Mouse (Mus musculus) limb, embryonic 15.5 days (tissue): ENCODE measurements around the gene Fam221a. TPM values are rescaled to one million over a fixed set of nuclear protein-coding genes. Genes with fewer than 3 reads are reported as not detected.

Experiments used
- ATAC-seq: fragments of 200-750 bp; cut with Nextera tagmentation; 2 replicates; pipeline ENCODE4 v1.8.0; 2017; ENCODE audit warnings: low read depth, moderate TSS enrichment; ENCODE audit not compliant: insufficient number of reproducible peaks, low FRiP score, low TSS enrichment
- H3K27ac ChIP-seq: fragments of 300-500 bp; sonication (generic); 2 replicates; pipeline ENCODE4 v1.5.1; 2015; ENCODE audit warnings: moderate library complexity, mild to moderate bottlenecking, inconsistent platforms
- H3K27me3 ChIP-seq: fragments of 300-500 bp; sonication (generic); 2 replicates; pipeline ENCODE4 v1.6.1; 2015; ENCODE audit warnings: inconsistent platforms
- H3K36me3 ChIP-seq: fragments of 300-500 bp; sonication (generic); 2 replicates; pipeline ENCODE4 v1.6.1; 2015; ENCODE audit warnings: inconsistent platforms
- H3K4me1 ChIP-seq: fragments of 300-500 bp; sonication (generic); 2 replicates; pipeline ENCODE4 v1.6.1; 2015; ENCODE audit warnings: inconsistent platforms
- H3K4me2 ChIP-seq: fragments of 300-500 bp; sonication (generic); 2 replicates; pipeline ENCODE4 v1.6.1; 2015; ENCODE audit warnings: mild to moderate bottlenecking, inconsistent platforms
- H3K4me3 ChIP-seq: fragments of 300-500 bp; sonication (generic); 2 replicates; pipeline ENCODE4 v1.5.1; 2015; ENCODE audit warnings: mild to moderate bottlenecking, inconsistent platforms
- H3K9ac ChIP-seq: fragments of 300-500 bp; sonication (generic); 2 replicates; pipeline ENCODE4 v1.6.1; 2015; ENCODE audit warnings: inconsistent platforms
- H3K9me3 ChIP-seq: fragments of 300-500 bp; sonication (generic); 2 replicates; pipeline ENCODE4 v1.6.1; 2016; ENCODE audit warnings: inconsistent platforms
- WGBS: fragments of 180-500 bp; shearing (Covaris S2); methylation state at CpG from one replicate; pipeline ENCODE4 v1.1.7; 2015; 5-methylcytosine and 5-hydroxymethylcytosine counted together
- polyA plus RNA-seq: library from polyadenylated mRNA; unstranded; fragments of >200 nt; fragmentation: Nextera tagmentation; extraction: Ambion mirVana; gene quantifications from 2 replicates; pipeline ENCODE4 v1.2.1, GENCODE M21; 2015

Gene Fam221a
- polyA plus RNA-seq, 1 experiment from 2014 or later = 6.3 TPM

DNA sequence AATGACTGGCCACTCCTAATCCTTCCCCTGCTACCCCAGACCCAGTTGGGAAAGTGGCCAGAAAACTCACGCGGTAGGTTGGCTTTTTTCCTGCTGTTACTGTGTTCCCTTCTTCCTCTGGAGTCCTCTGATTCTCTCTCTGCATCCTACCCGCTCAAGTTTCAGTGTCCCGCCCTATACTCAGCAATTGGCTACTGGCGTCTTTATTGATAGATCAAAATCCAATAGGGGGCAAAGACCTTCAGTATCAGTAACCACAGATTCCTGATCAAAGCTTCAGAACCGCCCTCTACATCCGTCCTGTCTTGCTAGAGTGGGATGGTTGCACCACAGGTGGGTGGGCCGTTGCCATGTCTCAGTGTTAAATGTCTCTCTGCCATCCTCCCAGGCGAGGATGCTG lies 29.0 kb upstream of the Fam221a start:
- Histone ChIP-seq H3K4me3 (no peak overlapping the region), H3K27me3 (no peaks in the 10 kb centered on the region), H3K4me1 (0 out of 2 replicates have a peak, but pooled peaks cover 7% of the 10 kb centered on the region), H3K9ac (no peak overlapping the region), H3K27ac (no peak overlapping the region), H3K4me2 (peak overlapping the region; percentile 14; the same call in 1 of the 2 replicates), H3K36me3 (peaks cover 9% of the 10 kb centered on the region), H3K9me3 (no peaks in the 10 kb centered on the region)
- ATAC-seq = no peak; the same call in 1 of the 2 replicates
- 21% methylated on average over 9 of the region's 9 CpGs for WGBS

DNA sequence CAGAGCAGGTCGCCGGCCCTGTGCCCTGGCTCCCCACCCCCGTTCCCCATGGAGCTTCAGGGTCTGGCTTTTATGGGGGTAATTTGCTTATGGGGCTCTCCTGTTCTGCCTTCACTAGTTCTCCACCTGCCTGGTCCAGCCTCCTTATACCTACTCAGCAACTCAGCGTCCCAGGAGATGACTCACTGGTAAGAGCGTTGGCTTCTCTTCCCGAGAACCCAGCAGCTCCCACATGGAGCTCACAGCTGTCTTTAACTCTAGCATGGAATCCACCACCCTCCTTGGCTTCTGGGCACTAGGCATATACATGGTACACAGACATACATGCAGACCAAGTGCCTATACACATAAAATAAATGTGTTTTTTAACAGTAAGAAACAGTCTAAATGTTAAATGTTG lies 28.4 kb upstream of the Fam221a start:
- H3K4me1 ChIP-seq = 0 out of 2 replicates have a peak, but pooled peaks cover 7% of the 10 kb centered on the region
- H3K9me3 ChIP-seq = no peaks in the 10 kb centered on the region
- H3K27ac ChIP-seq = no peak overlapping the region
- peaks cover 6% of the 10 kb centered on the region; the same call in 1 of the 2 replicates for H3K36me3 ChIP-seq
- WGBS = 26% methylated on average over 6 of the region's 6 CpGs
- H3K27me3 ChIP-seq = no peaks in the 10 kb centered on the region
- ATAC-seq = no peak
- no peak overlapping the region for H3K9ac ChIP-seq
- H3K4me2 ChIP-seq = peak overlapping the region; percentile 14; the same call in 1 of the 2 replicates
- H3K4me3 ChIP-seq = no peak overlapping the region

DNA sequence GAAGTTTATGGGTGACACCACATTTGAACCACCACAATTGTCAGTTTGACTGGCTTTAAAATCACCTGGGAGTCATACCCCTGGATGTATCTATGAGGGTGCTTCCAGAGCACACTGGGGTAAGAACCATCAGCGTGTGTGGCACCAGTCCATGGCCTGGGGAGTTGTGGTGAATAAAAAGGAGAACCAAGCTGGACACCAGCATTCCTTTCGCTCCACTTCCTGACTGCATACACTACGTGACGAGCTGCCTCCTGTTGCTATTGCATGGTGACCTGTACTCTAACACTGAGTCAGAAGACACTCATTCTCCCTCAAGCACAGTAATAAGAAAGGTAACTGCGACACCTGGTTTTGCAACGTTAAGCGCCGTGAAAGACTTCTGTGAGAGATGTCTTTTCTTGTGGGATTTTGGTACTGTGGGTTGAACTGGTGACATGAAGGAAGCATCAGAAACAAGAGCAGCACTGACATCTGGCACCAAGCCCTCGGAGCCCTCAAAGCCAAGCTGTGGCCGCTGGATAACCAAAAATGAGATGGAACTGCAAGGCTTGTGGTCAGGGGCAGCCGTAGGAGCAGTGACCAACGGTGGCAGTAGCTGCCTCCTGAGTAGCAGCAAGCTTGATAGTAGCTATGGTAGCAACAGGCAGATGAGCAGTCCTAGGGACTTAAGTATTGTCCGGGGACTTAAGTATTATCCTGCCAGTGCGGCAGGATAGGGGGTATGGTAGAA lies 23.6 kb upstream of the Fam221a start:
- no peak overlapping the region for H3K27ac ChIP-seq
- WGBS = 75% methylated on average over 14 of the region's 14 CpGs

DNA sequence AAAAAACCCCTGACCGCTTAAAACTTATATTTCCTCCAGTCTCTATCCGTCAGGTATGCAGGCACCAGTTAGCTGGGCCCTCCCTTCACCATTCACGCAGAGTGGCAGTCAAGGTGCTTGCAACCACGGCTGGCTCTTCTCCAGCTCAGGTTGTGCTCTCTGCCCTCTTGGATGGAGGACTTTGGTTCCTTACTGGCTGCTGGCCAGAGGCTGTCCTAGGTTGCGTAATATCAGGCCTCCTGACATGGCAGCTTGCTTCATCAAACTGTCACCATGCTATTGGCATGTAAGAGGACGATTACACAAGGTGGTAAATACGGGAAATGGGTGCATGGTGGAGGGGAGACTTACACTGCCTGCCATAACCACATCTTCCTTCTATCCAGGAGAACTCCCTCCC lies 17.7 kb upstream of the Fam221a start:
- Histone ChIP-seq H3K4me1 (no peaks in the 10 kb centered on the region), H3K27me3 (no peaks in the 10 kb centered on the region), H3K9ac (no peak overlapping the region), H3K4me2 (no peak overlapping the region), H3K9me3 (no peaks in the 10 kb centered on the region), H3K27ac (no peak overlapping the region), H3K4me3 (no peak overlapping the region), H3K36me3 (no peaks in the 10 kb centered on the region)
- 90% methylated on average over 7 of the region's 7 CpGs for WGBS
- no peak for ATAC-seq

More for the DNA sequence above, 23.6 kb upstream of the Fam221a start:
- Histone ChIP-seq H3K9me3 (no peaks in the 10 kb centered on the region), H3K27me3 (no peaks in the 10 kb centered on the region), H3K36me3 (0 out of 2 replicates have a peak, but pooled peaks cover 2% of the 10 kb centered on the region), H3K9ac (no peak overlapping the region), H3K4me1 (0 out of 2 replicates have a peak, but pooled peaks cover 2% of the 10 kb centered on the region), H3K4me2 (no peak overlapping the region), H3K4me3 (no peak overlapping the region)
- no peak for ATAC-seq

DNA sequence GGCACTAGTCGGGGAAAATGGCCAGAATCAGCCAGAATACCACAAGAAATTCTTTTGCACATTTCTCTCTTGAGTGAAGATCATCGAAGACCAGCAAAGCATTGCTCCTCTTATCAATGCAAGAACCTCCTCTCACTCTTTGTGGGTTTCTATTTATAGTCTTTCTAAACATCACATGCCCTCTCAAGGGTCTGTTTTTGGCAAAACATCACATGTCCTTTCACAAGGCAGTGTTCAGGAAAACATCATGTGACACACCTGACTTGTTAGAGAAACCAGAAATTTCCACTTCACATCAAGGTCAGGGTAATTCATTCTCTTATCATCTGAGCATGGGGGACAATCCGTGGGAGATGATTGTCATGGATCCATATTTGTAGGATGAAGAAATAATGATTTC lies 12.9 kb upstream of the Fam221a start:
- H3K9ac ChIP-seq = no peak overlapping the region
- no peaks in the 10 kb centered on the region for H3K9me3 ChIP-seq
- no peak overlapping the region for H3K4me2 ChIP-seq
- WGBS = 85% methylated on average over 3 of the region's 3 CpGs
- H3K36me3 ChIP-seq = no peaks in the 10 kb centered on the region
- H3K4me3 ChIP-seq = no peak overlapping the region
- no peaks in the 10 kb centered on the region for H3K27me3 ChIP-seq
- no peak overlapping the region for H3K27ac ChIP-seq
- no peak for ATAC-seq
- no peaks in the 10 kb centered on the region for H3K4me1 ChIP-seq

DNA sequence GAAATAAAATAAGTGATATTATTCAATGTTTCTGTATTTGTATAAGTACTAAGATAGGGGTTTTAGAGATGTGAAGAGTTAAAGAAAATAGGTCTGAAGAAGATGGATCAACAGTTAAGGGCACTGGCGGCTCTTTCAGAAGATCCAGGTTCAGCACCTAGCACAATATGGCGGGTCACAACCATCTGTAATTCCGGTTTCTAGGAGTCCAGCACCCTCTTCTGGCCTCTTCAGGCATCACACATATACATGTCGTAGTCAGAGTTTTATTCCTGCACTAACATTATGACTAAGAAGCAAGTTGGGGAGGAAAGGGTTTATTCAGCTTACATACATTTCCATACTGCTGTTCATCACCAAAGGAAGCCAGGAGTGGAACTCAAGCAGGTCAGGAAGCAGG lies 12.4 kb upstream of the Fam221a start:
- no peak overlapping the region for H3K4me2 ChIP-seq
- H3K4me3 ChIP-seq = no peak overlapping the region
- H3K27ac ChIP-seq = no peak overlapping the region
- H3K9me3 ChIP-seq = no peaks in the 10 kb centered on the region
- no peaks in the 10 kb centered on the region for H3K4me1 ChIP-seq
- no peak overlapping the region for H3K9ac ChIP-seq
- H3K36me3 ChIP-seq = no peaks in the 10 kb centered on the region
- no peaks in the 10 kb centered on the region for H3K27me3 ChIP-seq
- 72% methylated on average over 4 of the region's 4 CpGs for WGBS
- no peak for ATAC-seq

DNA sequence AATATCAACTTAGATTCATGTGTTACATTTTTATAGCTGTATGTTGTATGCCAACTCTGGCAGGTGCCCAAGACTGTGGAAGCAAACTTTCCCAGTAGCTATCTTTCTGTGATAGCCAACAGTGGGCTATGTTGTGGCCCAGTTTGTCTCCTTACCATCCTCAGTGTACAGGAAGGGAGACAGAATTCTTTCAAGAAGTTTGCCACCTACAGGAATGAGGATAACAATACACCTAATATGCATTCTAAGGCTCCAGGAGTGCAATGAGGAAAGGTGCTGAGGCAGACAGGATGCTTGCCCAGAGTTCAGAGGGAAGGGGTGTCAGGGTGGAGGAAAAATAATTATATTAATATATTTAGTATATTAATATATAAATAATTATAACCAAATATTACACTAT lies 7.1 kb upstream of the Fam221a start:
- Histone ChIP-seq H3K9me3 (no peaks in the 10 kb centered on the region), H3K4me2 (no peak overlapping the region), H3K36me3 (no peaks in the 10 kb centered on the region), H3K9ac (no peak overlapping the region), H3K27ac (no peak overlapping the region), H3K4me3 (no peak overlapping the region), H3K4me1 (no peaks in the 10 kb centered on the region), H3K27me3 (no peaks in the 10 kb centered on the region)
- ATAC-seq = no peak

DNA sequence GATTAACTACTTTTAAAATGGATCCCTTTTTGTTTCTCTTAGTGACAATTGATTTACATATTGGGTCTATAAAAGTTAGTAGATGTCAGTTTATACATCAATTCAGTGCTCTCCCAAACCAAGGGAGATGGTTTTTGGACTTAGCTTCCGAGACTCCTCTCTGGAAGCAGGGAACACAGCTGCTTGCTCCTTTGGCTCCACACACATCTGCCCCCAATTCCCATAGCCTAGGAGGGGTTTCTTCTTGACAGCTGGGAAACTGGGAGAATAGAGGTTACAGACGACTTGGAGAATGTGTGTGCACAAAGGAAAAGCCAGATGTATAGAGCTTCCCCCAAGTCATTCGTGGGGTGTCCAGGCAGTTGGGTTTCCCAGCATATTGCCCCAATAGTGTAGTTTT lies 673 bp downstream of the Fam221a start:
- Histone ChIP-seq H3K27me3 (no peaks in the 10 kb centered on the region), H3K9ac (peak overlapping the region; percentile 26; the same call in 1 of the 2 replicates), H3K4me3 (peak overlapping the region; percentile 66), H3K4me1 (peaks cover 7% of the 10 kb centered on the region), H3K36me3 (no peaks in the 10 kb centered on the region), H3K4me2 (peak overlapping the region; percentile 87), H3K9me3 (no peaks in the 10 kb centered on the region), H3K27ac (peak overlapping the region; percentile 38; the same call in 1 of the 2 replicates)
- WGBS = 22% methylated on average over 3 of the region's 3 CpGs
- ATAC-seq = no peak

DNA sequence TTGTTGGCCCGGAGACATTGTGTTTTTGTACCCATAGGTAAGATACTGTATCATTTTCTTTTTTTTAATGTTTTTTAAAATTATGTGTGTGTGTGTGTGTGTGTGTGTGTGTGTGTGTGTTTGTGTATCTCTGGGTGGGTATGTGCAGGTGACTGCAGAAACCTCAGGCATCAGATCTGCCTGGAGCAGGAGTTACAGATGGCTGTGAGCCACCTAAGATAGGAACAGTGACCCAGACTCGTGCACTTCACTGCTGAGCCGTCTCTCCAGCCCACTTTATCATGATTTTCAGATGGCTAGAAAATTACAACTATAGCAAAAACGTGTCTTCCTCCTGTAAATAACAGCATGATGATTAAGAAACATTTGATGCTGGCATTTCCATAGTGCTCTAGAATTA lies 5.2 kb downstream of the Fam221a start:
- H3K36me3 ChIP-seq = no peaks in the 10 kb centered on the region
- no peak overlapping the region for H3K27ac ChIP-seq
- no peaks in the 10 kb centered on the region for H3K27me3 ChIP-seq
- ATAC-seq = no peak
- peaks cover 7% of the 10 kb centered on the region for H3K4me1 ChIP-seq
- H3K4me3 ChIP-seq = no peak overlapping the region
- WGBS = 81% methylated on average over 4 of the region's 4 CpGs
- H3K9ac ChIP-seq = no peak overlapping the region
- H3K9me3 ChIP-seq = no peaks in the 10 kb centered on the region
- no peak overlapping the region for H3K4me2 ChIP-seq

DNA sequence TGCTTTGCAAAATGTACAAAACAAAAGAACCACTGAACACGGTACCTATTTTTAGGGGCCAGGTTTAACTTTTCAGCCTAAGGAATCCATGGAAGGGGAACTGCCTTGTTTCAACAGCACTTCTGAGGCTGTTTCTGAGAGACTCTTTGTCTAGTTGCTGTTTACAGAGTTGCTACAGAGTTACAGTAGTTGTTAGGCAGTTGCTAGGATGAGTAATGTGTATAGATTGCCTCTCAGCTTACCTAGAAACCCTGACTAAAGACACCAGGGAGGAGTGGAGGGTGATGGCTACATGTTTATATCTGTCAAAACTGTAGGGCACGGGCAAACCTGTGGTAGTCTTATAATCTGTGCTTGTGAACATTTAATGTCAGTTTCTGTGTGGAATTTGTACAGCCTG lies 6.4 kb downstream of the Fam221a start:
- no peaks in the 10 kb centered on the region for H3K27me3 ChIP-seq
- H3K4me3 ChIP-seq = no peak overlapping the region
- H3K9me3 ChIP-seq = no peaks in the 10 kb centered on the region
- 77% methylated on average over 2 of the region's 2 CpGs for WGBS
- no peak overlapping the region for H3K4me2 ChIP-seq
- no peak for ATAC-seq
- no peaks in the 10 kb centered on the region for H3K36me3 ChIP-seq
- no peak overlapping the region for H3K9ac ChIP-seq
- H3K4me1 ChIP-seq = no peaks in the 10 kb centered on the region
- H3K27ac ChIP-seq = no peak overlapping the region

DNA sequence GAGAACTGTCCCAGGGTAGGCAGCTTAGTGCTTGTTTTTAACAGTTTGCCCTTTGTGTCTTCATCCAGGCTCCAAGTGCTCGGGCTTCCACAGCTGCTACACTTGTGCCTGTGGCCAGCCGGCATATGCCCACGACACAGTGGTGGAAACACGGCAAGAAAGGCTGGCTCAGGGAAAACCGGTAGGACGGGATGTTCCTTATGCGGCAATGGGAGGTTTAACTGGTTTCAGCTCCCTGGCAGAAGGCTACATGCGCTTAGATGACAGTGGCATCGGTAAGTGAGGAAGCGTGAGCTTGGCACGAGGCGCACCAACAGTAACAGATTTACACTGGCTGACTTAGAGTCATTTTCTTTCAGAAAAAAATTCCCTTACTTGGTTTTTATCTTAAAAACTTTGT lies 10.8 kb downstream of the Fam221a start:
- no peaks in the 10 kb centered on the region for H3K27me3 ChIP-seq
- no peak for ATAC-seq
- peaks cover 13% of the 10 kb centered on the region; the same call in 1 of the 2 replicates for H3K36me3 ChIP-seq
- H3K4me3 ChIP-seq = no peak overlapping the region
- H3K27ac ChIP-seq = no peak overlapping the region
- H3K4me1 ChIP-seq = no peaks in the 10 kb centered on the region
- no peak overlapping the region for H3K9ac ChIP-seq
- H3K4me2 ChIP-seq = no peak overlapping the region
- no peaks in the 10 kb centered on the region for H3K9me3 ChIP-seq
- WGBS = 66% methylated on average over 12 of the region's 12 CpGs

DNA sequence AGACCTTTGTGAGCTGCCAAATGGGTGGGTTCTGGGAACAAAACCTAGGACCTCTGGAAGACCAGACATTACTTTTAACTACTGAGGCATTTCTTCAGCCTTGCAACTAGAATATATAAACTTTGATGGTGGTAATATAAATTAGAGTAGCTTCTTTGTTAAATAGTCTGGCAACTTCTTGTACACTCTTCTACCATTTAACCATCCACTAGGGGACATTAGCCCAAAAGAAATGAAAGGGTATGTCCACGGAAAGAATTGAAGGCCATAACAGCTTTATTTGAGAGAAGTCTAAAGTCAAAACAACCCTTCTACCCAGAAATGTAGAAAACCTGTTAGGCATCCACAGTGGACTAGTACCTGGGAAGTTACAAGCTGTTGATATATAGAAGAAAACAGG lies 26.7 kb downstream of the Fam221a start:
- ATAC-seq = no peak
- no peak overlapping the region for H3K9ac ChIP-seq
- no peaks in the 10 kb centered on the region for H3K27me3 ChIP-seq
- H3K4me1 ChIP-seq = no peaks in the 10 kb centered on the region
- H3K4me3 ChIP-seq = no peak overlapping the region
- H3K36me3 ChIP-seq = peaks cover 7% of the 10 kb centered on the region
- 64% methylated on average over 1 of the region's 1 CpGs for WGBS
- H3K27ac ChIP-seq = no peak overlapping the region
- H3K9me3 ChIP-seq = no peaks in the 10 kb centered on the region
- no peak overlapping the region for H3K4me2 ChIP-seq
